Mouse (Mus musculus): Measurements from ENCODE around the gene 1810009J06Rik.
"Not testable (repeated sequence)": the region's sequence is repeated elsewhere in the genome, so short reads cannot be mapped to it uniquely, and the experiment has no call there.

1810009J06Rik gene

DNA sequence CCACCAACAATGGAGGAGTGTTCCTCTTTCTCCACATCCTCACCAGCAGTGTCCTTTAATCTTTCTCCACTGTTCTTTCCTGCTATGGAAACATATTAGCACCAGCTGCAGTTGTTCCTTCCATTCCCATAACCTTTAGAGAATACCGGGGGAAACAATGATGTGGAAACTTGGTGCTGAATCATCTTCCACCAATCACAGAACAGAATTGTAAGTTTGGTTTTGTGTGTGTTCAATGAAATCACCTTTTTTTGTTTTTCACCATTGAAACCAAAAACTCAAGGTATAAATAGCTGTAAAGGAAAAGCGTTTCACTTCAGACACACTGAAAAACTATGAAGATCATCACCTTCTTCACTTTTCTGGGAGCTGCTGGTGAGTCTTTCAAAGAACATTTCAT, at the start of gene 1810009J06Rik:
Gene 1810009J06Rik, plus strand, starts transcription at position 301 of the 400 bp plus-strand sequence.
- not testable (repeated sequence) for DNase-seq (ENCODE audit: low spot score)

DNA sequence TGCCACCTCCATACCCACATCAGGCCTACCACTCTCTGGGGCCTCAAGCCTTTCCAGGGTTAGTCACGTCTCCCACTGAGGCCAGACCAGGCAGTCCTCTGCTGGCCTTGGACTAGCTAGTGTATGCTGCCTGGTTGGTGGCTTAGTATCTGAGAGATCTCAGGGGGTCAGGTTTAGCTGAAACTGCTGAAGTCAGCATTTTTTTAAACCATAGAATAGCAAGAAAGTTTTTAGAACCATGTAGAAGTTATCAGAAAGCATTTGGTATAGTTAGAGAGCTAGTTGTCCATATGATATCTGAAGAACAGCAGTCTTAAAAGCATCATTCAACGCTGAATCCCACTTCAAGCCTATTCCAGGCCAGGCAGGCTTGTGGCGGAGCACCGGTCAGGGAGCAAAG, 44.6 kb upstream of the 1810009J06Rik start:
- DNase-seq (ENCODE audit: low spot score) = no peak

DNA sequence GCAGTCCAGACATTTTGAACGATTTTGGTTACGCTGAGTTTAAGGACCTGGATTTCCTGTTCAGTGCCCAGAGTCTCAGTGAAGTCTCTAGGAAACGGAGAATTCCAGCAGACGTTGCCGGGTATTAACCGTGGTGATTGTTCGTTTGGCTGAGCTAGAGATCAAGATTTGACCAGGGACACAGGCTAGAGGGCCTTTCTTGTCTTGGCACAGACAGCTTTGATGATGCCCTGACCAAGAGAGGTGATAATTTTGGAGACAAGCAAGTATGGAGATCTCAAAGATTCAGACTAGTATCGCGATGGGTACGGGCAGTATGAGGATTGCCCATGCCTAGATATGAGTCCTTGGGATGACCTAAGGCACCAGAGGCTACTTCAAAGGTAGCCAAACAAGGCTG, 24.1 kb upstream of the 1810009J06Rik start, which contains the start of gene 1700074P13Rik:
Gene 1700074P13Rik, minus strand, starts transcription at position 101 of the 400 bp plus-strand sequence.
- no peak for DNase-seq (ENCODE audit: low spot score)

GRCm38 (mm10) chr6:40951770-40952169, 12.8 kb upstream of the 1810009J06Rik start, which contains the start of gene Gm4744:
Gm4744 (minus strand) TSS chr6:40951870.
- DNase-seq (ENCODE audit: low spot score) = no peak

DNA sequence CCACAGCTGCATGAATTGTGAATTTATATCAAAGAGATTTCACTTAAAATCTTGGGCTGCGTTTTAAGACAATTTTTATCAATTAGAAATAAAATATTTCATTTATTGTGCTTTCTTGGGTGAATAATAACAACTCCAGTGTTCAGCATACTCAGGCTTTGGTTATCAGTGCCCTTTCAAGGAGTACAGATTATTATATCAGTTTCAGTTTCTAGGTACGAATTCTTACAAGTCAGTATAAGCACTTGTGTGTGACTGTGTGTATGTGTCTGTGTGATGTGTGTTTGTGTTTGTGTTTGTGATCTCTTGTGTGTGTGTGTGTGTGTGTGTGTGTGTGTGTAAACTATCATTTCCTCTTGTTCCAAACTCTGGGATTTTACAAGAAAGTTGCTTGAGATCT, 10.8 kb upstream of the 1810009J06Rik start:
- DNase-seq (ENCODE audit: low spot score) = no peak

- DNase-seq (ENCODE audit: low spot score) = not testable (repeated sequence)
Measured at GRCm38 (mm10) chr6:40999379-40999778, 34.8 kb downstream of the 1810009J06Rik start, which contains the start of gene Gm2663. Gm2663 (minus strand) TSS chr6:40999479.

GRCm38 (mm10) chr6:41015065-41015464, 50.5 kb downstream of the 1810009J06Rik start:
- no peak for DNase-seq (ENCODE audit: low spot score)

Data from testis, postnatal 14 days (tissue).